Mouse (Mus musculus) liver, adult 2 months (tissue): ENCODE measurements at regions not wholly inside any gene's neighbourhood (a gene's known extent, or its start where the extent isn't known, plus 50 kb on each side); places are given as distances from the start of the nearest gene placed in this dataset.

Experiments
- CTCF ChIP-seq: fragments of 200-500 bp; IDR thresholded peaks from 2 replicates; pipeline ENCODE4 v1.5.1; 2011; ENCODE audit warnings: low read depth, low read length, control low read depth
- POLR2A ChIP-seq: fragments of 200-500 bp; IDR thresholded peaks from 2 replicates; pipeline ENCODE4 v1.6.1; 2011; ENCODE audit warnings: low read length, control low read depth; ENCODE audit not compliant: insufficient read depth; ENCODE audit errors: extremely low read depth

DNA sequence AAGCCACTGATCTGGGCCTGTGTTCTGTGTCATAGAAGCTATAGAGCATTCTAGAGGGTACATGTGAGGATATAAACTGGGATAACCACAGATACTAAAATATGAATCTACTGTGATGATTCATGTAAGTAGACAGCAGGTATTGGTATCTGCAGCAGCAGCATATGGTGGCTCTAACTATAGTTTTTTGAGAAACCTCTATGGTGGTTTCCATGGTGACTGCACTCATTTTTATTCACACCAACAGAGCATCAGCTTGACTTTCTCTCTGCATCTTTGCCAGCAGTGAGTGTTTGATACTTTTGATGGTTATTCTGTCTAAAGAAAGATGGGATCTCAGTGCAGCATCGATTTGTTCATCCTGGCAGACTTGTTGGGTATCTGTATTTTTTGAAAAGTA is 126.8 kb downstream of the Casp12 start:
- TF ChIP-seq CTCF, result no peak
- no peak for TF ChIP-seq POLR2A
